Mouse (Mus musculus) liver, adult 2 months (tissue): ENCODE measurements around the gene Ms4a7. TPM values are rescaled to one million over a fixed set of nuclear protein-coding genes. Genes with fewer than 3 reads are reported as not detected.

Source experiments
- DNase-seq: peaks from one replicate; pipeline ENCODE4 v3.0.0-alpha.2; 2011; ENCODE audit warnings: low read depth, low spot score; ENCODE audit errors: extremely low read depth
- H3K27ac ChIP-seq: fragments of 200-500 bp; replicated peaks from 2 replicates; pipeline ENCODE4 v1.5.1; 2012; ENCODE audit warnings: low read depth, mild to moderate bottlenecking, control low read depth, inconsistent platforms, low read length; ENCODE audit not compliant: insufficient read depth
- H3K27me3 ChIP-seq: fragments of 200-500 bp; 2 replicates; pipeline ENCODE4 v1.6.1; 2012; ENCODE audit warnings: mild to moderate bottlenecking, moderate library complexity, low read length, inconsistent platforms; ENCODE audit not compliant: control insufficient read depth, insufficient read depth
- H3K36me3 ChIP-seq: fragments of 200-500 bp; 2 replicates; pipeline ENCODE4 v1.6.1; 2012; ENCODE audit warnings: low read length, inconsistent platforms; ENCODE audit not compliant: control insufficient read depth, insufficient read depth
- H3K4me1 ChIP-seq: fragments of 200-500 bp; 2 replicates; pipeline ENCODE4 v1.6.1; 2011; ENCODE audit warnings: low read length; ENCODE audit not compliant: control insufficient read depth, insufficient read depth
- H3K4me3 ChIP-seq: fragments of 200-500 bp; 2 replicates; pipeline ENCODE4 v1.5.1; 2011; ENCODE audit warnings: low read depth, mild to moderate bottlenecking, control low read depth, low read length, moderate library complexity; ENCODE audit not compliant: insufficient read depth
- H3K79me2 ChIP-seq: fragments of 200-500 bp; 2 replicates; pipeline ENCODE4 v1.6.1; 2012; ENCODE audit warnings: inconsistent platforms, mild to moderate bottlenecking, low read length, moderate library complexity; ENCODE audit not compliant: control insufficient read depth, insufficient read depth
- H3K9ac ChIP-seq: fragments of 200-500 bp; 2 replicates; pipeline ENCODE4 v1.6.1; 2012; ENCODE audit warnings: low read depth, mild to moderate bottlenecking, control low read depth, inconsistent platforms, low read length
- CTCF ChIP-seq: fragments of 200-500 bp; IDR thresholded peaks from 2 replicates; pipeline ENCODE4 v1.5.1; 2011; ENCODE audit warnings: low read depth, low read length, control low read depth
- POLR2A ChIP-seq: fragments of 200-500 bp; IDR thresholded peaks from 2 replicates; pipeline ENCODE4 v1.6.1; 2011; ENCODE audit warnings: low read length, control low read depth; ENCODE audit not compliant: insufficient read depth; ENCODE audit errors: extremely low read depth
- WGBS: fragments of 180-500 bp; shearing (Covaris S2); methylation state at CpG from one replicate; pipeline ENCODE4 v1.1.7; 2018; 5-methylcytosine and 5-hydroxymethylcytosine counted together
- polyA plus RNA-seq: library from polyadenylated mRNA; depleted of rRNA; stranded (reverse); fragments of >200 nt; gene quantifications from 2 replicates; pipeline ENCODE4 v1.2.3, GENCODE M21; 2012
- total RNA-seq: library from RNA; depleted of rRNA; stranded (reverse); fragments of >200 nt; gene quantifications from 2 replicates; pipeline ENCODE4 v1.2.3, GENCODE M21; 2014

Gene Ms4a7
- total and polyA plus RNA-seq, 2 experiments = 0.35 to 1.3 TPM

DNA sequence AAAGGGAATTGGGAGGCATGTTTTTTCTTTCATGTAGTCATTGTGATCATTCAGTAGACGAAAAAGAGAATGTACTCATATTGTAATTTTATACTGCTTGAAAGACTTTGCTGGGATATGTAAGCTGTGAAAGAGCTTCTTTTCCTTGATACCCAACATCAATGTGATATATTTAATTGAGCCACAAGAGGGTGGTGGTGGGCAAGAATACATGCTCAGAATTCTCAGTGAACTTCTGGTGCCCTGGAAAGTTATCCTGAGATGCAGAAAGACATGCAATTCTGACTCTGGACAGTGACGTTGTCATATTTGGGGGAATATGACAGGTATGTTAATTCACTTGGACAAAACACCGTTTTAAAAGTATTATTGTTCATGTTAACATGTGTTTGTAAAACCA is 24.2 kb upstream of the Ms4a7 start:
- 51% methylated on average over 3 of the region's 3 CpGs for WGBS
- no peak for DNase-seq
- Histone ChIP-seq H3K9ac (no peak overlapping the region), H3K4me3 (no peak overlapping the region), H3K27me3 (no peaks in the 10 kb centered on the region), H3K36me3 (no peaks in the 10 kb centered on the region), H3K27ac (no peak overlapping the region), H3K79me2 (no peaks in the 10 kb centered on the region), H3K4me1 (no peaks in the 10 kb centered on the region)
- TF ChIP-seq CTCF (0 out of 2 replicates have a peak, but pooled peaks have one; percentile 15), POLR2A (no peak)

DNA sequence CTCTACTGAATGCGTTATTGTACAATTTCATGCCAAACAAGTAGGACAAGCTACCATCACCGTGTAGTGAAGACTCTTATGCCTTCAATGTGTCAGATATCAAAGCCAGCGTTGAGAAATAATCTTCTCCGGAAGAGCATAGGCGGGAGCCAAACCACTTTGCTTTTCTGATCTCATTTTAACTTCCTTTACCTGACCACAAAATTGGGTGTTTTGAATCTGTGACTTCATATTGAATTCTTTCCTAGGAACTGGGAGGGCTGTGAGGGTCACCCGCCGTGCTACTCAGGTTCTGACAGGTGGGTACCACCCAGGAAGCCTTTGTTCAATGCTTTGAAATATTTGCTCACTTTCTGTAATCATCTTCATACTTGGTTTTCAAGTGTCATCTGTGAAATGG is 19.8 kb upstream of the Ms4a7 start:
- Histone ChIP-seq H3K9ac (no peak overlapping the region), H3K36me3 (no peaks in the 10 kb centered on the region), H3K4me3 (no peak overlapping the region), H3K4me1 (no peaks in the 10 kb centered on the region), H3K27me3 (no peaks in the 10 kb centered on the region), H3K79me2 (no peaks in the 10 kb centered on the region), H3K27ac (no peak overlapping the region)
- 83% methylated on average over 7 of the region's 7 CpGs for WGBS
- TF ChIP-seq POLR2A = no peak
- TF ChIP-seq CTCF = no peak
- no peak for DNase-seq

DNA sequence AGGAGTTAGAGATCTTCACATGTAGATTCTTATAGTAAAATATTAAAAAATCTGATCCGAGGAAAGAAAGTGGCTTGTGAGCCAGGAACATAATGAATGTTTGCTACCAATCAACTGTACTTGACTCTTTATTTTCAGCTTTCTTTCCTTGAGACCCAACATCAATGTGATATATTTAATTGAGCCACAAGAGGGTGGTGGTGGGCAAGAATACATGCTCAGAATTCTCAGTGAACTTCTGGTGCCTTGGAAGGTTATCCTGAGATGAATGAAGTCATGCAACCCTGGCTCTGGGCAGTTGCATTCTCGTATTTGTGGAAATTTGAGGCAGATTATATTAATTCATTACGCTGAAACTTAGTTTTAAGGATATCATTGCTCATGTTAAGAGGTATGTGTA is 15.9 kb upstream of the Ms4a7 start:
- WGBS = 40% methylated on average over 3 of the region's 3 CpGs
- Histone ChIP-seq H3K27me3 (no peaks in the 10 kb centered on the region), H3K4me3 (no peak overlapping the region), H3K9ac (no peak overlapping the region), H3K79me2 (no peaks in the 10 kb centered on the region), H3K36me3 (no peaks in the 10 kb centered on the region), H3K4me1 (no peaks in the 10 kb centered on the region), H3K27ac (no peak overlapping the region)
- no peak for TF ChIP-seq CTCF
- no peak for TF ChIP-seq POLR2A
- DNase-seq = no peak

DNA sequence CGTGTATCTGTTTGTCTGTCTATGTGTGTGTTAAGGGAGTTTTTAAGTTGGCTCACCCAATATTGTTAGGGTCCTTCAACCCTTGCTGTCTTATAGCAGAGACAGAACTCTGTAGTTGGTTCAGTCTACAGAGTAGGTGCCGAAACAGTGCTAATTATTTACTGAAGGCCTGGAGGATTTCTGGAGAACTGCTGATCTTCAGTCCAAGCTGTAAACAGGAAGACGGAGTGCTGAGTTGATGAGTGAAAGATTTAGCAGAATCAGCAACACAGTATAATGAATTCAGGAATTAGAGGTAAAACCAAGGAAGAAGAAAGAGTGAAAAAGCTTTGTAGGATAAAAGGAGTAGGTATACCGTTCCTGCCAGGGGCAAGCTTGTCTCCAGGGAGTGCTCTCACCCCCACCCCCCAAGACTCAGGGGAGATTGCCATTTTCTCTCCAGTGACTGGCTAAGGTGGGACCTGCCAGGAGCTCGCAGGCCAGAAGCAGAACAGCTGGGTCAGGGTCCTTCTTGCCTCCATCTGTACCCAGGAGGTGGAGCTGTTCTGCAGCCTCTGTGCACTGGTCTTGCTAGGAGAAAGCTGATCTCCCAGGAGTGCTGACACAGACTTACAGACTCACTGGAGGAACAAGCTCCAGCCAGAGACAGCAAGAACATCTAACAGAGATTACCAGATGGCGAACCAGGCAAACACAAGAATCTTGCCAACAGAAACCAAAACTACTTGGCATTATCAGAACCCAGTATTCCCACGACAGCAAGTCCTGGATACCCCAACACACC is 13.9 kb upstream of the Ms4a7 start:
- no peak overlapping the region for H3K27ac ChIP-seq
- H3K4me1 ChIP-seq = no peaks in the 10 kb centered on the region
- TF ChIP-seq POLR2A = no peak
- peak; percentile 28; the same call in 1 of the 2 replicates for TF ChIP-seq CTCF
- no peaks in the 10 kb centered on the region for H3K79me2 ChIP-seq
- H3K27me3 ChIP-seq = no peaks in the 10 kb centered on the region
- H3K36me3 ChIP-seq = no peaks in the 10 kb centered on the region
- DNase-seq = no peak
- WGBS = 56% methylated on average over 7 of the region's 7 CpGs
- no peak overlapping the region for H3K4me3 ChIP-seq
- H3K9ac ChIP-seq = no peak overlapping the region

DNA sequence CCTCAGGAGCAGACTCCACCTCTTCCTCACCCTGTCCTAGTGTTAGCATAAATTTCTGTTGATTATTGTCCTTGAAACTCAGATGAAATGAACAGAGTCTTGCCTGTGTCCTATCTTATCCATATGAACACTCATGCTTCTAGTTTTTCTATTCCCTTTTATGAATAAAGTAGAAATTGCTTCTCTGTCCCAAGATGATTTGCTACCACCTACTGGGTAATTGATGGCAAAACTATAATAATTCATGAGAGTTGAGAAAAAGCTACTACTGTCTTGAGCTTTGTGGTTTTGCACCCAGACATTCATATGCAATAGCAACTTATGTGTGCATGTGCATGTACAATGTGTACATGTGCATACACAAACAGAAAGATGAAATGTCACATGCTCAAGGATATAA is 8.0 kb upstream of the Ms4a7 start:
- H3K36me3 ChIP-seq = no peaks in the 10 kb centered on the region
- H3K27ac ChIP-seq = no peak overlapping the region
- no peaks in the 10 kb centered on the region for H3K4me1 ChIP-seq
- H3K27me3 ChIP-seq = no peaks in the 10 kb centered on the region
- DNase-seq = no peak
- H3K4me3 ChIP-seq = no peak overlapping the region
- no peak overlapping the region for H3K9ac ChIP-seq
- TF ChIP-seq POLR2A (no peak), CTCF (no peak)
- no peaks in the 10 kb centered on the region for H3K79me2 ChIP-seq

DNA sequence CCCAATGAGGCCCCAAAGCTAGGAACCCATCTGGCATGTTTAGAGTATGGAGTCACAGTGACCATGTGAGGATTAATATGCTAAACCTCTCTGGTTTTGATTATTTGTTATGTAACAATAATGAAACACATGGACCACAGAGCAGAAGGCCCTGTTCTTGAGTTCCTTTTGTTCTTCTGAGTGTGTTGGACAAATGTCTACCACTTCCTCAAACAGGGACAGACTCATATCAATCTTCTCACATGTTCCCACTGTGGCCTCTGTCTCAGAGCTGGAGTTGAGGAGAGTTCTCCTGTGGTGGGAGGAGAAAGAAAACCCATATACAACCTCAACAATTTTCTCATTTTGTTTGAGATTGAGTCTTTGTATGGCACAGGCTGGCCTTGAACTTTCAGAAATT is 7.2 kb upstream of the Ms4a7 start:
- no peak for TF ChIP-seq CTCF
- TF ChIP-seq POLR2A = no peak
- Histone ChIP-seq H3K27ac (no peak overlapping the region), H3K4me1 (no peaks in the 10 kb centered on the region), H3K79me2 (no peaks in the 10 kb centered on the region), H3K27me3 (no peaks in the 10 kb centered on the region), H3K36me3 (no peaks in the 10 kb centered on the region), H3K4me3 (no peak overlapping the region), H3K9ac (no peak overlapping the region)
- DNase-seq = no peak
